Mouse (Mus musculus) adrenal gland, postnatal 25 days (tissue): ENCODE measurements around the gene Lca5l. TPM values are rescaled to one million over a fixed set of nuclear protein-coding genes. Genes with fewer than 3 reads are reported as not detected.
"Not testable (repeated sequence)": the region's sequence is repeated elsewhere in the genome, so short reads cannot be mapped to it uniquely, and the experiment has no call there.

Experiments used
- DNase-seq: peaks from one replicate; pipeline ENCODE4 v3.0.0; 2021; ENCODE audit warnings: mixed read lengths
- total RNA-seq: library from RNA; stranded (reverse); gene quantifications from 2 replicates; pipeline ENCODE4 v1.2.3, GENCODE M21; 2021

The Lca5l gene
- total RNA-seq, 1 experiment from 2014 or later: 3.6 TPM

- no peak for DNase-seq
These were observed 23.2 kb downstream of the Lca5l start for GRCm38 (mm10) chr16:96168837-96169236.

GRCm38 (mm10) chr16:96165723-96166264 lies 26.3 kb downstream of the Lca5l start:
- DNase-seq: no peak

GRCm38 (mm10) chr16:96161336-96161735 lies 30.7 kb downstream of the Lca5l start:
- no peak for DNase-seq

DNA sequence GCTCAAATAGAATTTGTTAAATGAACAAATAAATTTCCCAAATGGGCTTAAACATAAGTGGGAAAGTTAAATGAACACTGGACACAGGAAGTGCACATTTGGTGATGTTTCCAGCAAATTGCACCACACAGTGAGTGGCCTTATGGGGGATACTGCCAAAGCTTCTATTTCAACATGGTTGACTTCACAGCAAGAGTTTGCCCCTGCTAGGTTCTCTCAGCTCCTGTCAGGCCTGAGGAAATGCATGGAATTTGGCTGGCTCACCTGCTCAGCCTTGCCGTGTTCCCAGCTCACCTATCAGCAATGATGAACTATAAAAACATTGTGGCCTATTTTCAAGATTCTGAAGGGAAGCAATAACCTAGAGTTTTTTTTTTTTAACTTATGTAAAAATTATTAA lies 31.1 kb downstream of the Lca5l start:
- no peak for DNase-seq

DNA sequence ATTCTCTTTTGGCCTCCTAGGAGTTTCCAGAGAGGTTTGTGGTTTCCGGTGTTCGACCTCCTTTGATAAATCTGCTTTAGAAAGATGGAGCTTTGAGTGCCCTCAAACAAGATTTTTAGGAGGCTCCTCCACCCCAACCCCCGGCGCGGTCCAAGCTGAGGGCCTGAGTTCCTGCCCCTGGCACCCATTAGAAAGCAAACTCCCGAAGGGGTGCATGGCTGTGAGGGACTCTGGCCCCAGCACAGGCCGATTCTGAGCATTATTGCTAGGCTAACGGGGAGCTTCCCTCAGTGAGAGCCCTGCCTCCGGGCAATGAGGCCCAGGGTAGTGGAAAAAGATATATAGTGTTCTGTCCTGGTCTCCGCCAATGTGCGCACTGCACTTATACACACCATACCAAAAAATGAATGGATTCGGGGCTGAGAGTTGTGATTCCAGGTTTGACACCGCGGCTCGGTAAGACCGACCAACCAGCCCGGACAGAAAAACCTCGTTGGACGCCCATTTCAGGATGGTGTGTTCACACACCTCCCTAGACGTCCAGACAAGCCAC lies 32.2 kb downstream of the Lca5l start:
- no peak for DNase-seq

DNA sequence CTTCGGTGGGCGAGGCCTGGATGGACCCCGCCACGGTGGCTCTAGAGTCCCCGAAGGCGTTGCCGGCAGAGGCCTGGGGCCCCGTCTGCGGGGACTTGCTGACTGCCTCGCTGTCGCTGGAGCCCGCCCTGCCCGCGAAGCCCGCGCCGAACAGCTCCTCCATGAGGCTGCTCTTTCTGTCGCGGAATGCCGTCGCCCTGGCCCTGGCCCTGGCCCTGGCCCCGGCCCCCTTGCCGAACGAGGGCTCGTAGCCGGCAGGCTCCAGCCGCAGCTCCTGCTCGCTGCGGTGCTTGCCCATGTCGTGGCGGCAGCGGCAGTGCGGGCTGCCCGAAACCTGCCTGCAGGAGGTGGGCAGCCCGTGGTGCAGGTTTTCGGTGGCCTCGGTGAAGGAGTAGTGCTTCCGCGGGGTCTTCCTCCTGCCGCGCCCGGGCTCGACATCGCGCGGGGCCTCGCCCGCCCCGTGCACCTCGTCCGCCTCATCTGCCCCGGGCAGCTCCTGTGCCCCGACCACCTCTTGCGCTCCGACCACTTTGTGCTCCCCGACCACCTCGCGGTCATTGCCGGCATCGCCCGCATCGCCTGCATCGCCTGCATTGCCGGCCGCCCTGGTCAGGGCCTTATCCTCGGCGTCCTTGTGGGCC lies 32.9 kb downstream of the Lca5l start:
- peak; percentile 70 for DNase-seq

DNA sequence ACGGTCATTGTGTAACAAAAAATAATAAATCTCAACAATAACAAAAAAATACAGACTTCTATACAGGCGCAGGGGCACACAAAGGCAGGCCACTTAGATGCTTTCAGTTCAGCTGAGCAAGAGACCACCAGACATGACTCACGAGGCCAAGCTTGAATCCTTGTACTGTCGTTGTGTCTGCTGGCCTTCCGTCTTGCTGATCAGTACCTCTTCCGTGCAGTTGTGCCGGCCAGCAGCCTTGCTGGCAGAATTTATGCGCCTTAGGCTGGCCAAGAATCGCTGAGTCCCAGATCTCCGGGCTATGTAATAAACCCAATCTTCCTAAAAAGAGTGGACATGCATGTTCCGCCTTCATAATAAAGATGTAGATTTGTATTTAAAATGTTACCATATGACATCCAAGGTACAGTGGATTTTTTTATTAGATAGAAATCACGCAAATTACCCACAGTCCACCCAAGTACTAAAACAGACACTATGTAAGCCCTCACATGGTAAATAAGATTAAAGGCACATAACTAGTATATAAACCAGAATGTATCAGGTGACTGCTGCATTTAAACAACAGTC lies 33.5 kb downstream of the Lca5l start:
- DNase-seq: peak; percentile 36

DNA sequence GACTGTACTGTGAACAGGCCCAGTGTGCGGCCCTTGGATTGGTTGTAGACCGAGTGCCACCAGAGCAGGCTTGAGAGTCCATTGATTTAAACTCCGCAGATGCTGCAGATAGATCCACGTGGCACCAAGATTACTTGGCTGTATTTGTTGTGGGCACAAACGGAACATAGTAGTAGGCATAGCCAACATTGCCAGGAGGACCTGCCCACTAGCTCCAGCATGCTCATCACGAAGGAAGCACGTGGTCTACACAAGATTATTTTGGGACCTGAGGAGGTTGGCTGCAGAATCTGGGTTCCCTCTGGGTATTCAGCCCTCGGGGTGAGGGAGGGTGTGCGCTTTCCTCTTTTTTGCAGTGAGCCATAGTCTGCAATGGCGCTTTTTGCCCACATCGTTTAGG lies 34.9 kb downstream of the Lca5l start:
- DNase-seq: no peak

GRCm38 (mm10) chr16:96156019-96156418 lies 36.1 kb downstream of the Lca5l start:
- DNase-seq: no peak

GRCm38 (mm10) chr16:96154476-96154875 lies 37.6 kb downstream of the Lca5l start:
- no peak for DNase-seq

DNA sequence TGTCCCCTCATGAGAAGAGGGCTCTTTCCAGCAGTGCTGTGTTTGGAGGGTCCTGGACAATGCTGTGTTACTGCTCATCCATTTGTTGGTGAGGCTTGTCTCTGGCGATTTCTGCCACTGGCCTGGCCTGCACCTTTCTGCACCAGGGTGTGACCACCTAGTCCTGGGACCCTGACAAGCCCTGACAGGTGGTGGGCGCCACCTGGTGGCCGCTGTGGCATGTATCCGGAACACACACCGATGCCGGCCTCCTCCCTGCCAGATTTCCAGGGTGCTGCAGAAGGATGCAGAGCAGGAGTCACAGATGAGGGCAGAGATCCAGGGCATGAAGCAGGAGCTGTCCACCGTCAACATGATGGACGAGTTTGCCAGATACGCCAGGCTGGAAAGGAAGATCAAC lies 40.5 kb downstream of the Lca5l start:
- peak; percentile 86 for DNase-seq

- DNase-seq: peak; percentile 89
These were observed 41.1 kb downstream of the Lca5l start for GRCm38 (mm10) chr16:96150995-96151394.

DNA sequence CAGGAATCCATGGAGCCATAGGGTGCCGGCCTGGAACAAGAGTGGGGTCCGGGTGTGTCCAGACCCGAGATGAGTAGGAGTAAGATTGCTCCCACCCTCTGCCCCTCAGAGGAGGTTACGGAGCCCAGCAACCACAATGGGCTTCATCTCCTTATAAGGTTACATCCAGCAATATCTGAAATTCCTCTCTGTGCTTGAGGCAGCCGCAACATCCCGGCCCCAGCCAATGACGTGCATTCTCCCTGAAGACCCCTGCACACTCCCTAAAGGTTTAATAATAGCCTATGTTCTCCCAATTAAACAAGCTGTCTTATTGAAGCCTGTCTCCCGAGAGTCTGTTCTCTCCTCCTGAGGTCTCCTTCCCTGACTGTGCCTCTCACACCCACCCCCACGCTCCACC lies 42.8 kb downstream of the Lca5l start:
- DNase-seq: no peak

- no peak for DNase-seq
These were observed 43.2 kb downstream of the Lca5l start for GRCm38 (mm10) chr16:96148834-96149233.

DNA sequence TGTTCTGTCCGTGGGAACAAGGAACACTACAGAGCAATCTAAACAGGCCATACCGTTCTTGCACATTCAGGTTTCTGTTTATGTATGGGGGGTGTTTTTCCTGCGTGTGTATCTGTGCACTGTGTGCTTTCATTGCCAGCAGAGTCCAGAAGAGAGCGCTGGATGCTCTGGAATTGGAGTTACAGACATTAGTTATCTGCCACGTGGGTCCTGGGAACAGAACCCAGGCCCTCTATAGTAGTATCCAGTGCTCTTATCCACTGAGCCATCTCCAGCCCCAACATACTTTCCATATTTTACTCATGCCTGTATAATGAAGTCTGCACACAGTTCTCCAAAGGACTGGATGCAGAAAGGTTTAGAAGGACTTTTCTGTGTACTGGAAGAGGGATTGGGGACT lies 46.3 kb downstream of the Lca5l start:
- no peak for DNase-seq

- DNase-seq: peak; percentile 100
These were observed 46.8 kb downstream of the Lca5l start, which contains the start of gene Wrb for GRCm38 (mm10) chr16:96145110-96145800. Gene Wrb, plus strand, starts transcription at chr16:96145407.

DNA sequence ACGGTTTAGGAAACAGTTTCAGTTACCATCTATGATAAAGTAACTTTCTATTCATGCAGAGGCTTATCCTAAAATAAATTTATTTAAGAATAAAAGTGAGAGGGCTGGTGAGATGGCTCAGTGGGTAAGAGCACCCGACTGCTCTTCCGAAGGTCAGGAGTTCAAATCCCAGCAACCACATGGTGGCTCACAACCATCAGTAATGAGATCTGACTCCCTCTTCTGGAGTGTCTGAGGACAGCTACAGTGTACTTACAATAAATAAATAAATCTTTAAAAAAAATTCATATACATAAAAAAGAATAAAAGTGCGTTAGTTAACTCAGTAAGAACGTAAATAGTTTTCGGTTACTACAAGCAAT lies 47.3 kb downstream of the Lca5l start:
- not testable (repeated sequence) for DNase-seq

GRCm38 (mm10) chr16:96128466-96128865 lies 63.6 kb downstream of the Lca5l start:
- no peak for DNase-seq

GRCm38 (mm10) chr16:96127657-96128344 lies 64.3 kb downstream of the Lca5l start, which contains the start of gene Hmgn1:
Gene Hmgn1, minus strand, starts transcription at chr16:96127729.
- peak; percentile 99 for DNase-seq

- DNase-seq: no peak
These were observed 64.8 kb downstream of the Lca5l start for GRCm38 (mm10) chr16:96127288-96127656.

GRCm38 (mm10) chr16:96126684-96127171 lies 65.3 kb downstream of the Lca5l start:
- DNase-seq: no peak

DNA sequence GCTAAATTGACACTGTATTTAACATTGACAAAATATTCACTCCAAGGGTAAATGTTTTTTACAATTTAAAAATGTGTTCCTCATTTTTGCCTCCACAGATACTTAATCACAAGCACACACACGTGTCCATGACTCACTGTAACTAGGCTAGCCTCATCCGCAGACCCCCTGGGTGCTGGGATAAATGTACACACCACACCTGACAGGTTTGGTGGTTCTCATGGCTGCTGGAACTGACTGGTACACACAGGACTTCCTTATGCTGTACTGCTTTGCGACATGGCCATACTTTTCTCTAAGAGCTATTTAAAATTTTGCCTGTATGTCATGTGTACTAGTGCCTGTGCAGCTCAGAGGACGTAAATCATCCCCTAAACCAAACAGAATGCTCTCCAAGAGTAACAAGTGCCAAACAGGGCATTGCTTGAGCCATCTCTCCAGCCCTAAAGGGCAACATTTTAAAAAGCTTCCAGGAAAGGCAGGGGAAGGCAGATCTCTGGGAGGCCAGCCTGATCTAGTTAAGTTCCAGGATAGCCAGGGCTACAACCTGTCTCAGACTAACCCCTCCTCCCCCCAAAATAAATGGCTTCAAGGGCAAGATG lies 71.9 kb downstream of the Lca5l start:
- no peak for DNase-seq
